In the genomic region with DNA sequence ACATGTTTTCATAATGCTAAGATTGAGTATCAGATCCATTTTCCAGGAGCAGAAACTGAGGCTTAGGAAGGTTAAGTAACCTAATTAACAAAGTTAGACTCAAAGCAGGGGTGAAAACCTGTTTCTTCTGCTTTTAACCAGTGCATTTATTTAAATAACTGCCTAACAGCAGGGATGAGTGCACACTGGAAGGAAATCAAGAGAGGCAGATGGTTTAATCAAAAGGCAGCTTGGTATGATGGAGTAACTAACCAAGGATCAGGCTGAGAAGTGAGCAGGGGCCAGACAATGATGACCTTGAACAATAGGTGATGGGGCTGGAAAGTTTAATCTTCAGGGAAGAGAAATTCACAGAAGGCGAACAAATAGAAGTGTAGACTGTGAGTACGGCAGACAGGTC, we compare ENCODE assay signal across 27 mouse cellular contexts.
DNase-seq lines count a peak whose midpoint lies in the region; ATAC-seq and TF ChIP-seq lines count a peak whose summit lies in the region.
"Had no signal": no experiment of that assay in that cellular context is flagged by ENCODE, and none has a peak within 500 bp of the region (broad histone marks: within the 10 kb centered on the region; RNA-seq: fewer than 3 reads in every experiment).

No protein-coding gene starts in this region.

- H3K9ac ChIP-seq in hindbrain, postnatal 0 days (replicated peaks; ENCODE audit: low read length) = no peak overlapping the region
- no peak overlapping the region for H3K9ac ChIP-seq in hindbrain, embryonic 13.5 days
- H3K9ac ChIP-seq: heart, embryonic 15.5 days; hindbrain, embryonic 15.5 days; intestine, embryonic 15.5 days; liver, embryonic 15.5 days; lung, embryonic 15.5 days; neural tube, embryonic 15.5 days had no signal

- no peaks in the 10 kb centered on the region for H3K36me3 ChIP-seq in hindbrain, postnatal 0 days (ENCODE audit: insufficient read depth, low read length)
- H3K36me3 ChIP-seq in hindbrain, embryonic 13.5 days = no peaks in the 10 kb centered on the region
- H3K36me3 ChIP-seq: G1E; heart, embryonic 15.5 days; hindbrain, embryonic 15.5 days; intestine, embryonic 15.5 days; limb, embryonic 10.5 days; liver, embryonic 15.5 days; lung, embryonic 15.5 days; neural tube, embryonic 15.5 days had no signal

- H3K27ac ChIP-seq in hindbrain, postnatal 0 days = no peak overlapping the region
- H3K27ac ChIP-seq in hindbrain, embryonic 13.5 days = no peak overlapping the region
- H3K27ac ChIP-seq in cerebellum, adult 2 months (ENCODE audit: insufficient read depth, low read length) = no peak overlapping the region
- H3K27ac ChIP-seq: heart, embryonic 15.5 days; hindbrain, embryonic 15.5 days; intestine, embryonic 15.5 days; limb, embryonic 10.5 days; liver, embryonic 15.5 days; lung, embryonic 15.5 days; neural tube, embryonic 15.5 days had no signal

- H3K4me3 ChIP-seq in hindbrain, postnatal 0 days (ENCODE audit: low read length) = no peak overlapping the region
- no peak overlapping the region for H3K4me3 ChIP-seq in hindbrain, embryonic 13.5 days
- H3K4me3 ChIP-seq in cerebellum, adult 2 months (replicated peaks; ENCODE audit: insufficient read depth, low read depth, low read length) = no peak overlapping the region
- H3K4me3 ChIP-seq: heart, embryonic 15.5 days; hindbrain, embryonic 15.5 days; intestine, embryonic 15.5 days; limb, embryonic 10.5 days; liver, embryonic 15.5 days; lung, embryonic 15.5 days; neural tube, embryonic 15.5 days had no signal

- no peak for TF ChIP-seq POLR2A in cerebellum, adult 2 months (IDR thresholded peaks at IDR 0.05; ENCODE audit: borderline replicate concordance, insufficient read depth, low read length)

- ATAC-seq in hindbrain, postnatal 0 days = no peak
- no peak for ATAC-seq in hindbrain, embryonic 13.5 days (ENCODE audit: low FRiP score)
- ATAC-seq: intestine, embryonic 15.5 days; midbrain, embryonic 16.5 days; Patski had no signal

- no peak for TF ChIP-seq CTCF in hindbrain, postnatal 0 days (IDR thresholded peaks at IDR 0.05; ENCODE audit: low read depth)
- TF ChIP-seq CTCF in cerebellum, adult 2 months (IDR thresholded peaks at IDR 0.05; ENCODE audit: borderline replicate concordance, insufficient read depth, low read depth, low read length) = no peak

- no peaks in the 10 kb centered on the region for H3K9me3 ChIP-seq in hindbrain, postnatal 0 days (ENCODE audit: low read length)
- H3K9me3 ChIP-seq in hindbrain, embryonic 13.5 days = no peaks in the 10 kb centered on the region
- H3K9me3 ChIP-seq: heart, embryonic 15.5 days; hindbrain, embryonic 15.5 days; intestine, embryonic 15.5 days; limb, embryonic 10.5 days; liver, embryonic 15.5 days; lung, embryonic 15.5 days; neural tube, embryonic 15.5 days had no signal

- WGBS in hindbrain, postnatal 0 days = 56% methylated on average over 2 of the region's 2 CpGs
- 85% methylated on average over 2 of the region's 2 CpGs for WGBS in hindbrain, embryonic 13.5 days
- 38% methylated on average over 2 of the region's 2 CpGs for WGBS in cerebellum, adult 2 months

- H3K27me3 ChIP-seq in hindbrain, postnatal 0 days (ENCODE audit: insufficient read depth, low read length) = no peaks in the 10 kb centered on the region
- H3K27me3 ChIP-seq in hindbrain, embryonic 13.5 days = no peaks in the 10 kb centered on the region
- H3K27me3 ChIP-seq in cerebellum, adult 2 months (ENCODE audit: control insufficient read depth, insufficient read depth, low read length) = no peaks in the 10 kb centered on the region
- H3K27me3 ChIP-seq: heart, embryonic 15.5 days; hindbrain, embryonic 15.5 days; intestine, embryonic 15.5 days; liver, embryonic 15.5 days; lung, embryonic 15.5 days; neural tube, embryonic 15.5 days; Patski had no signal

- H3K4me1 ChIP-seq in hindbrain, postnatal 0 days (ENCODE audit: insufficient read depth, low read length) = peaks cover 6% of the 10 kb centered on the region; the same call in 1 of the 2 replicates
- peaks cover 19% of the 10 kb centered on the region for H3K4me1 ChIP-seq in hindbrain, embryonic 13.5 days (replicated peaks)
- peaks cover 24% of the 10 kb centered on the region for H3K4me1 ChIP-seq in cerebellum, adult 2 months (ENCODE audit: control insufficient read depth, insufficient read depth, low read length)
- H3K4me1 ChIP-seq: intestine, embryonic 15.5 days; limb, embryonic 10.5 days; liver, embryonic 15.5 days had no signal

- H3K4me2 ChIP-seq in hindbrain, postnatal 0 days (ENCODE audit: low read depth, low read length) = no peak overlapping the region
- no peak overlapping the region for H3K4me2 ChIP-seq in hindbrain, embryonic 13.5 days
- H3K4me2 ChIP-seq: heart, embryonic 15.5 days; hindbrain, embryonic 15.5 days; intestine, embryonic 15.5 days; liver, embryonic 15.5 days; lung, embryonic 15.5 days; neural tube, embryonic 15.5 days had no signal

- peak; percentile 25 for DNase-seq in hindbrain, postnatal 0 days (ENCODE audit: low spot score)
- peak; percentile 18 for DNase-seq in retina, embryonic 14.5 days (ENCODE audit: low spot score)
- DNase-seq in retina, postnatal 1 day = no peak
- DNase-seq in cerebellum, adult 2 months = peak; percentile 25 to 74
- DNase-seq in cerebellum, postnatal 25 days = peak; percentile 34 to 48
- DNase-seq in adrenal gland, postnatal 25 days = no peak
- no peak for DNase-seq in heart, adult 8-10 months (ENCODE audit: low spot score)
- DNase-seq: adrenal gland, adult 8-10 months; gastrocnemius, postnatal 36 days; heart, postnatal 4 days; kidney, adult 8-10 months; kidney, postnatal 10 days; liver; lung, postnatal 36 days; right cerebral cortex, postnatal 14 days; spleen, adult 18-20 months had no signal

Comparison
In these comparisons a context has a peak if more than half of its experiments do, and no peak if none do; other contexts are left out.
1. DNase-seq: peak in hindbrain, postnatal 0 days (single experiment), retina, embryonic 14.5 days (single experiment), cerebellum, adult 2 months (2 of 2) and cerebellum, postnatal 25 days (2 of 2); none in retina, postnatal 1 day (single experiment), adrenal gland, postnatal 25 days (single experiment) and heart, adult 8-10 months (single experiment).